Mouse (Mus musculus) stomach, embryonic 16.5 days (tissue): ENCODE measurements around the gene Ipp. TPM values are rescaled to one million over a fixed set of nuclear protein-coding genes. Genes with fewer than 3 reads are reported as not detected.

ENCODE experiments used
- ATAC-seq: fragments of 200-750 bp; cut with Nextera tagmentation; 2 replicates; pipeline ENCODE4 v1.8.0; 2017; ENCODE audit warnings: moderate number of reproducible peaks, moderate TSS enrichment; ENCODE audit not compliant: insufficient read depth, low FRiP score
- H3K27ac ChIP-seq: fragments of 300-500 bp; sonication (generic); 2 replicates; pipeline ENCODE4 v1.5.1; 2014; ENCODE audit warnings: low read length
- H3K27me3 ChIP-seq: fragments of 300-500 bp; sonication (generic); 2 replicates; pipeline ENCODE4 v1.6.1; 2014; ENCODE audit warnings: low read length, control low read depth, mixed read lengths; ENCODE audit not compliant: control insufficient read depth, insufficient read depth
- H3K36me3 ChIP-seq: fragments of 300-500 bp; sonication (generic); 2 replicates; pipeline ENCODE4 v1.6.1; 2014; ENCODE audit warnings: low read length; ENCODE audit not compliant: control insufficient read depth, insufficient read depth
- H3K4me1 ChIP-seq: fragments of 300-500 bp; sonication (generic); 2 replicates; pipeline ENCODE4 v1.6.1; 2014; ENCODE audit warnings: low read length, control low read depth, mixed read lengths; ENCODE audit not compliant: control insufficient read depth, insufficient read depth
- H3K4me2 ChIP-seq: fragments of 300-500 bp; sonication (generic); 2 replicates; pipeline ENCODE4 v1.6.1; 2014; ENCODE audit warnings: low read depth, low read length, mixed read lengths
- H3K4me3 ChIP-seq: fragments of 300-500 bp; sonication (generic); replicated peaks from 2 replicates; pipeline ENCODE4 v1.5.1; 2014; ENCODE audit warnings: mild to moderate bottlenecking, low read length
- H3K9ac ChIP-seq: fragments of 300-500 bp; sonication (generic); 2 replicates; pipeline ENCODE4 v1.6.1; 2014; ENCODE audit warnings: low read length
- H3K9me3 ChIP-seq: fragments of 300-500 bp; sonication (generic); replicated peaks from 2 replicates; pipeline ENCODE4 v1.6.1; 2016; ENCODE audit warnings: low read length, control low read depth; ENCODE audit not compliant: control insufficient read depth
- WGBS: fragments of 180-500 bp; shearing (Covaris S2); extraction: QIAGEN DNeasy Blood & Tissue Kit; methylation state at CpG from one replicate; pipeline ENCODE4 v1.1.7; 2014; 5-methylcytosine and 5-hydroxymethylcytosine counted together
- polyA plus RNA-seq: library from polyadenylated mRNA; unstranded; fragments of >200 nt; fragmentation: Nextera tagmentation; extraction: Ambion mirVana; gene quantifications from 2 replicates; pipeline ENCODE4 v1.2.1, GENCODE M21; 2015

The Ipp gene
- polyA plus RNA-seq, 1 experiment from 2014 or later: 13.8 TPM

- H3K9me3 ChIP-seq: no peaks in the 10 kb centered on the region; the same call in 1 of the 2 replicates
- H3K27ac ChIP-seq: peak overlapping the region; percentile 40; the same call in 1 of the 2 replicates
- H3K4me2 ChIP-seq: no peak overlapping the region
- H3K9ac ChIP-seq: no peak overlapping the region
- peak; percentile 47; the same call in 1 of the 2 replicates for ATAC-seq
- no peaks in the 10 kb centered on the region for H3K27me3 ChIP-seq
- H3K36me3 ChIP-seq: no peaks in the 10 kb centered on the region
- 43% methylated on average over 4 of the region's 4 CpGs for WGBS
- peaks cover 14% of the 10 kb centered on the region for H3K4me1 ChIP-seq
- H3K4me3 ChIP-seq: no peak overlapping the region
Observed at GRCm38 (mm10) chr4:116492460-116492859, 14.9 kb upstream of the Ipp start.

GRCm38 (mm10) chr4:116493646-116494045 lies 13.7 kb upstream of the Ipp start:
- Histone ChIP-seq H3K4me1 (peaks cover 14% of the 10 kb centered on the region), H3K27me3 (no peaks in the 10 kb centered on the region), H3K9ac (no peak overlapping the region), H3K27ac (no peak overlapping the region), H3K4me2 (no peak overlapping the region), H3K4me3 (no peak overlapping the region), H3K36me3 (no peaks in the 10 kb centered on the region), H3K9me3 (no peaks in the 10 kb centered on the region; the same call in 1 of the 2 replicates)
- 73% methylated on average over 5 of the region's 5 CpGs for WGBS
- no peak for ATAC-seq

GRCm38 (mm10) chr4:116499978-116500377 lies 7.4 kb upstream of the Ipp start:
- no peaks in the 10 kb centered on the region for H3K4me1 ChIP-seq
- no peaks in the 10 kb centered on the region for H3K36me3 ChIP-seq
- no peak overlapping the region for H3K27ac ChIP-seq
- no peaks in the 10 kb centered on the region for H3K27me3 ChIP-seq
- ATAC-seq: no peak
- H3K9me3 ChIP-seq: no peaks in the 10 kb centered on the region
- H3K4me2 ChIP-seq: no peak overlapping the region
- no peak overlapping the region for H3K9ac ChIP-seq
- H3K4me3 ChIP-seq: no peak overlapping the region
- WGBS: 76% methylated on average over 3 of the region's 3 CpGs

- Histone ChIP-seq H3K4me1 (peaks cover 5% of the 10 kb centered on the region; the same call in 1 of the 2 replicates), H3K27me3 (no peaks in the 10 kb centered on the region), H3K9ac (peak overlapping the region; percentile 74), H3K4me3 (peak overlapping the region; percentile 54), H3K4me2 (peak overlapping the region; percentile 63), H3K27ac (no peak overlapping the region), H3K9me3 (no peaks in the 10 kb centered on the region), H3K36me3 (no peaks in the 10 kb centered on the region)
- WGBS: 20% methylated on average over 11 of the region's 11 CpGs
- ATAC-seq: no peak
Observed at GRCm38 (mm10) chr4:116506886-116507424, 394 bp upstream of the Ipp start.

GRCm38 (mm10) chr4:116531109-116531508 lies 23.8 kb downstream of the Ipp start:
- 0 out of 2 replicates have a peak, but pooled peaks cover 3% of the 10 kb centered on the region for H3K36me3 ChIP-seq

GRCm38 (mm10) chr4:116536351-116536750 lies 29.0 kb downstream of the Ipp start:
- H3K9ac ChIP-seq: no peak overlapping the region
- no peaks in the 10 kb centered on the region for H3K36me3 ChIP-seq
- no peak overlapping the region for H3K4me3 ChIP-seq
- H3K9me3 ChIP-seq: no peaks in the 10 kb centered on the region
- no peak overlapping the region for H3K4me2 ChIP-seq
- H3K4me1 ChIP-seq: no peaks in the 10 kb centered on the region
- no peaks in the 10 kb centered on the region for H3K27me3 ChIP-seq
- no peak for ATAC-seq
- H3K27ac ChIP-seq: no peak overlapping the region

More at GRCm38 (mm10) chr4:116531109-116531508, 23.8 kb downstream of the Ipp start:
- Histone ChIP-seq H3K4me1 (no peaks in the 10 kb centered on the region), H3K27me3 (no peaks in the 10 kb centered on the region), H3K27ac (no peak overlapping the region), H3K9me3 (no peaks in the 10 kb centered on the region), H3K4me2 (no peak overlapping the region), H3K4me3 (no peak overlapping the region), H3K9ac (no peak overlapping the region)
- no peak for ATAC-seq
- 66% methylated on average over 2 of the region's 2 CpGs for WGBS

- Histone ChIP-seq H3K27me3 (no peaks in the 10 kb centered on the region), H3K27ac (no peak overlapping the region), H3K4me1 (no peaks in the 10 kb centered on the region), H3K9me3 (no peaks in the 10 kb centered on the region), H3K9ac (no peak overlapping the region), H3K4me3 (no peak overlapping the region), H3K36me3 (no peaks in the 10 kb centered on the region), H3K4me2 (no peak overlapping the region)
- 86% methylated on average over 3 of the region's 3 CpGs for WGBS
- ATAC-seq: no peak
Observed at GRCm38 (mm10) chr4:116537737-116538136, 30.4 kb downstream of the Ipp start.

GRCm38 (mm10) chr4:116550432-116550831 lies 43.1 kb downstream of the Ipp start:
- no peaks in the 10 kb centered on the region for H3K27me3 ChIP-seq
- H3K4me2 ChIP-seq: no peak overlapping the region
- WGBS: 89% methylated on average over 1 of the region's 1 CpGs

GRCm38 (mm10) chr4:116553035-116553434 lies 45.7 kb downstream of the Ipp start:
- H3K36me3 ChIP-seq: no peaks in the 10 kb centered on the region
- WGBS: 74% methylated on average over 3 of the region's 3 CpGs

More at GRCm38 (mm10) chr4:116550432-116550831, 43.1 kb downstream of the Ipp start:
- no peak overlapping the region for H3K4me3 ChIP-seq
- no peak overlapping the region for H3K9ac ChIP-seq
- ATAC-seq: no peak
- no peaks in the 10 kb centered on the region for H3K4me1 ChIP-seq
- H3K36me3 ChIP-seq: no peaks in the 10 kb centered on the region
- H3K9me3 ChIP-seq: no peaks in the 10 kb centered on the region
- no peak overlapping the region for H3K27ac ChIP-seq

More at GRCm38 (mm10) chr4:116553035-116553434, 45.7 kb downstream of the Ipp start:
- ATAC-seq: no peak
- Histone ChIP-seq H3K27me3 (no peaks in the 10 kb centered on the region), H3K27ac (no peak overlapping the region), H3K9me3 (no peaks in the 10 kb centered on the region), H3K4me1 (no peaks in the 10 kb centered on the region), H3K4me2 (no peak overlapping the region), H3K4me3 (no peak overlapping the region), H3K9ac (no peak overlapping the region)
